Mouse (Mus musculus) liver, adult 2 months (tissue): Measurements from ENCODE around the gene Kif2a.

Experiments
- CTCF ChIP-seq: fragments of 200-500 bp; IDR thresholded peaks from 2 replicates; pipeline ENCODE4 v1.5.1; 2011; ENCODE audit warnings: low read depth, low read length, control low read depth
- POLR2A ChIP-seq: fragments of 200-500 bp; IDR thresholded peaks from 2 replicates; pipeline ENCODE4 v1.6.1; 2011; ENCODE audit warnings: low read length, control low read depth; ENCODE audit not compliant: insufficient read depth; ENCODE audit errors: extremely low read depth

GRCm38 (mm10) chr13:107035511-107036113 is 13.7 kb upstream of the Kif2a start:
- TF ChIP-seq CTCF (no peak), POLR2A (no peak)
